Mouse (Mus musculus) testis, adult 2 months (tissue): ENCODE results near the gene Arhgap25.

Experiments used
- CTCF ChIP-seq: fragments of 200-500 bp; IDR thresholded peaks from 2 replicates; pipeline ENCODE4 v1.5.1; 2012; ENCODE audit warnings: low read depth, mild to moderate bottlenecking, inconsistent platforms, low read length, moderate library complexity; ENCODE audit not compliant: control insufficient read depth, insufficient read depth, insufficient replicate concordance
- POLR2A ChIP-seq: fragments of 200-500 bp; IDR thresholded peaks from 2 replicates; pipeline ENCODE4 v1.6.1; 2012; ENCODE audit warnings: low read depth, mild to moderate bottlenecking, inconsistent platforms, low read length, moderate library complexity; ENCODE audit not compliant: control insufficient read depth

GRCm38 (mm10) chr6:87412011-87412410 lies 121.0 kb downstream of the Arhgap25 start:
- TF ChIP-seq CTCF (no peak), POLR2A (no peak)
